Mouse (Mus musculus): ENCODE results near the gene Sema3d.

Gene Sema3d

DNA sequence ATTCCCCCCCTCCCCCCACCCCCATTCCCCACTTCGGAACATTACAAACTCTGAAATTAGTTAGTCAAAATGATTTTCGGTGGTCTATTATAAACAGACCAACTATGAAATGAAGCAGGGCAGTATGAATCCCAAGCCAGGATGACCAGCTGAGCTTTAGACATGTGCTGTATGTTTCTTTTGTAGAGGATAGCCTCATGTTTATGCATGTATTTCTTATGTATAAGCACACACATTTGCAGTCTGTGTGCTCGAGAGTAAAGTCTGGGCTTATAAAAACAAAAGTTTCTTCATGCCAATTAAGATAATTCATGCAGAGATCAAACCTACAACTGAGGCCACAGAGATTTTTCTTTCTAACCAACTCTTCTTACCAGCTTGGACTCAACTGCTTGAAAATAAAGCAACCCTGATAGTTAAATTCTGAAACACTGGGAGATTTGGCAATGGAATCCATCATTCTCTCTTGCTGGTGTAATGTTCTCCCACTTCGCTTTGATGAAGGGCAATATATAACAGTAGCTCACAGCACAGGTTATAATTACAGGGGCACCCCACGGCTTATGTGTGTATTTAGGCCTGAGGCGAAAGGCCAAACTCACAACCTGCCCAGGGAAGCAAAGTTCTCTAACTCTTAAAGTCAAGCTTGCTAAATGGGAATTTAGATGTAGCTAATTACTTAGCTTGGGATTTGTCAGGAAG, 115.2 kb downstream of the Sema3d start:
- in situ Hi-C loops (cut with MboI; ENCODE audit: unreplicated experiment in 2 of 2): no loop called here

DNA sequence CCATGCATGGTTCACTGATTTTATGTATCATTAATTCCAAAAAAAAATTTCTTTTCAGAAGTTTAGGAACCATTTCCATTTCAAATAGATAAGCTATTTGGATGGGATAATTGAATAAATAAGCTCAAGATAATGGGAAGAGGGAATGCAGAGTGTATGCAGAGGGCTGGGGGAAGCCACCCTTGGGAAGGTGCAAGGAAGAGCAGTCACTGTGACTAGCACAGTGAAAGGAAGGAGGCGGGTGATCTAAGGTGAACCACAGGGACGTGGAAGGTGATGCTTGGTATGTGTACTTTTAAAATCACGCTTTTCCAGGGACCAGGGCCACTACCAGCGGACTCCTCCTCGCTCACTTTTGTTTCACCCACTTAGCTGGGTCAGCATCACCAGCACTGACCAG, 115.9 kb downstream of the Sema3d start:
- in situ Hi-C loops (cut with MboI; ENCODE audit: unreplicated experiment in 2 of 2): no loop called here

DNA sequence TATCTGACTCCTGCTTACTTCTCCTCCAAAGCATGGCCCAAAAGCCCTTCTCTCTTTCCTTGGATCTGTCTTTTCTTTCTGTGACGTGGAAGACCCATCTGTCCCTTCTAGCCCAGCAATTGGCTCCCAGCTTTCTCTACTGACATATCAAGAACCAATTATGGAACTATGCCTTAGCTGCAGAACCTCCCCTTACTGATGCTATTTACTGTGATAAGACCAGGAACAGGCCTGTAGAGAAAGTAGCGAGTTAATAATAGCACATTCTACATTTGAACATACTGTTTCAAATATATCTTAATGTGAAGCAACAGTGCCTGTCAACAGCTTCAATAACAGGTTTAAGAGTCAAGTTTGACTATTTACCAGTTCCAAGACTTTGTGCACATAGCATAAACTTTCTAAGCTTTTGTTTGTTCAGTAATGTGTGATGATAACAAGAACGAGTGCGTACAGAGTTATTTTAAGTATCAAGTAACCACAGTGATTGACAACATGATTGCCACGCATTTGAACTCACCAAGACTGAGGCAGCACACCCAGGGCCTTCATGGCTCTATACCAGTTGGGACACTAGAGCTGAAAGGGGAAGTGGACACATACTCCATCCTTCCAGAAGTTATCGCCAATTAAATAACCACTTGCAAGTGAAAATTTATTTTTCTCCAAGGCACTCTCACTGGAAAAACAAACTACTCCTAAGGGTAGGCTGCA, 116.8 kb downstream of the Sema3d start:
- in situ Hi-C loops (cut with MboI; ENCODE audit: unreplicated experiment in 2 of 2): no loop called here

DNA sequence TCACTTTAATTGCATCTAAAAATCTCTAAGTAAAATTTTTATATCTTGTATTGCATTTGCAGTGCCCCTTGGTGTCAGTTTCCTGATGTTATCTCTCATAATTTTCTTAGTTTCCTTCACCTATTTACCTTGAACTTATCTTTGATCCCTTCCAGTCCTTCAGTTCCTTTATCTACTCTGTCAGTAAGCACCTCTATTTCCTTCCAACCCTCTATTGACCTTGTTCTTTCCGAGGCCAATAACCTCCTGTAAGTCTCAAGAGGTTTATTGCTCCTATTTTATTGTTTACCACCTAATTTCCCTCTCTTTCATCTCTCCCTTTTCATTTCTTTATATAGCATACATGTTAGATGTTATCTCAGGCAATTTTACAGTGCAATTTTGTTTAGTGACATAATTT, 129.3 kb downstream of the Sema3d start:
- in situ Hi-C loops (cut with MboI; ENCODE audit: unreplicated experiment in 2 of 2): no loop called here

- in situ Hi-C loops (cut with MboI; ENCODE audit: unreplicated experiment in 2 of 2): no loop called here
These were observed 132.1 kb downstream of the Sema3d start for GRCm38 (mm10) chr5:12515283-12515682.

- in situ Hi-C loops (cut with MboI; ENCODE audit: unreplicated experiment in 2 of 2): loop anchor here in 1 of 2 experiments (25.0 kb wide), 1 partner anchor 1713 kb away; no protein-coding TSS in a partner anchor
These were observed 142.1 kb downstream of the Sema3d start for GRCm38 (mm10) chr5:12525235-12525767.

DNA sequence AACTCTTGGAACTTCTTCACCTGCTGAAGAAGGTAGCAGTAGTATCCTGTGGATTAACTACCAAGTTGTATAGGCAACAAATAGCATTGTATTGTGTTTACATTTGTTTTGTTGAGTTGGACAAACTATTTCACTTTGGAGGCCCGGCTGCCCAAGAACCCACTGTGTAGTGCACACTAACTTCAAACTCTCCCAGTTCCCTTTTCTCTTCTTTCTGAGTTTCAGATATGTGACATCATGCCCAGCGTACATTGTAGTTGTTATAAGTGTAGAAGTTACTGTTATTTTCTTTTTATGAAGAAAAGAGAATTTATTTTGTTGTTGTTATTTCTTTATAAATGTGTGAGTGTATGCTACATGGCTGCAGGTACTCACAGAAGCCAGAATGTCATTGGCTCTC, 145.4 kb downstream of the Sema3d start:
- in situ Hi-C loops (cut with MboI; ENCODE audit: unreplicated experiment in 2 of 2): loop anchor here in 1 of 2 experiments (25.0 kb wide), 1 partner anchor 1716 kb away; no protein-coding TSS in a partner anchor

GRCm38 (mm10) chr5:12529771-12530170, 146.6 kb downstream of the Sema3d start:
- in situ Hi-C loops (cut with MboI; ENCODE audit: unreplicated experiment in 2 of 2): loop anchor here in 1 of 2 experiments (25.0 kb wide), 1 partner anchor 1717 kb away; no protein-coding TSS in a partner anchor

- in situ Hi-C loops (cut with MboI; ENCODE audit: unreplicated experiment in 2 of 2): loop anchor here in 1 of 2 experiments (25.0 kb wide), 1 partner anchor 1729 kb away; no protein-coding TSS in a partner anchor
These were observed 158.1 kb downstream of the Sema3d start for GRCm38 (mm10) chr5:12541268-12541667.

DNA sequence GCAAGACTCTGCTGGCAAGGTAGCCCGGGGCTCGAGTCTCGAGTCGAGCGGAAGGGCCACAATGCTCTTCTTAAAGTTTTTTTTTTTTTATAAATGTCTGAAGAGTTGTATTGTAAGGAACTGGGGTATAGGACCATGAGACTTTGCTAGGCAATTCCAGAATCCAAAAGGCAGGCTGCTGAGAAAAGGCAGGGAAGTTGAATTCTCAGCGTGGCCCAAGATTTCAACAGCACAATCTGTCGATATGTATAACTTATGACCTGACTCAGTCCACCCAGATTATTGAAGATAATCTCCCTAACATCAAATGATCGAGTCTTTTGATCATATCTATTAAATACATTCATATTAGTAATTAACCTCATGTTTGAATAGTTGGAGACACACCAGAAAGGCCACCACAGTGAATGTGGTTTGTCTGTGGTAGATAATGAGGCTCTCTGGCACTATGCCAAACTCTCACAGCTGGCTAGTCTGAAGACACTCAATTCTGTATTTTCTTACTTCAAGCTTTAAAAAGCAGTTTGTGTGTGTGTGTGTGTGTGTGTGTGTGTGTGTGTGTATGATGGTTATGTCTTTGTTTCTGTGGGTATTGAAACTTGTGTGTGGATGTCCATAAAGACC, 166.0 kb downstream of the Sema3d start:
- in situ Hi-C loops (cut with MboI; ENCODE audit: unreplicated experiment in 2 of 2): loop anchor here in 1 of 2 experiments (25.0 kb wide), 1 partner anchor 1737 kb away; no protein-coding TSS in a partner anchor

- in situ Hi-C loops (cut with MboI; ENCODE audit: unreplicated experiment in 2 of 2): loop anchor here (5.0 to 25.0 kb wide), 4 partner anchors 523 to 1881 kb away; no protein-coding TSS in a partner anchor
These were observed 172.2 kb downstream of the Sema3d start for GRCm38 (mm10) chr5:12555401-12555800.

- in situ Hi-C loops (cut with MboI; ENCODE audit: unreplicated experiment in 2 of 2): loop anchor here (5.0 to 25.0 kb wide), 4 partner anchors 526 to 1883 kb away; no protein-coding TSS in a partner anchor
These were observed 174.7 kb downstream of the Sema3d start for GRCm38 (mm10) chr5:12557889-12558288.

- in situ Hi-C loops (cut with MboI; ENCODE audit: unreplicated experiment in 2 of 2): loop anchor here (5.0 to 25.0 kb wide), 4 partner anchors 1026 to 1889 kb away; no protein-coding TSS in a partner anchor
These were observed 178.6 kb downstream of the Sema3d start for GRCm38 (mm10) chr5:12561740-12562139.

- in situ Hi-C loops (cut with MboI; ENCODE audit: unreplicated experiment in 2 of 2): loop anchor here (5.0 to 25.0 kb wide), 4 partner anchors 1025 to 1890 kb away; no protein-coding TSS in a partner anchor
These were observed 179.0 kb downstream of the Sema3d start for GRCm38 (mm10) chr5:12562204-12562603.

DNA sequence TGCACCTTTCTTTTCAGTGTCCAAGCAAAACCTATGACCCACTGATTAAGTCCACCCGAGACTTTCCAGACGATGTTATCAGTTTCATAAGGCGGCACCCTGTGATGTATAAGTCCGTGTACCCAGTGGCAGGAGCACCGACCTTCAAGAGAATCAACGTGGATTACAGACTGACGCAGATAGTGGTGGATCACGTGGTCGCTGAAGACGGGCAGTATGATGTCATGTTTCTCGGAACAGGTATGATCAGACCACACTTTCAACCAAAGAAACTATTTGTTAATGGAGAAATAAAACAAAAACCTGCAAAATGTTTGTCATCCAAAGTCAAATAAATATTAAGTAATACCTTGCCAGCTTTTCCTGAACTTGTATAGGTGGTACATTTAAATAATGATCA, 179.9 kb downstream of the Sema3d start:
- in situ Hi-C loops (cut with MboI; ENCODE audit: unreplicated experiment in 2 of 2): loop anchor here (5.0 to 25.0 kb wide), 4 partner anchors 1024 to 1891 kb away; no protein-coding TSS in a partner anchor

DNA sequence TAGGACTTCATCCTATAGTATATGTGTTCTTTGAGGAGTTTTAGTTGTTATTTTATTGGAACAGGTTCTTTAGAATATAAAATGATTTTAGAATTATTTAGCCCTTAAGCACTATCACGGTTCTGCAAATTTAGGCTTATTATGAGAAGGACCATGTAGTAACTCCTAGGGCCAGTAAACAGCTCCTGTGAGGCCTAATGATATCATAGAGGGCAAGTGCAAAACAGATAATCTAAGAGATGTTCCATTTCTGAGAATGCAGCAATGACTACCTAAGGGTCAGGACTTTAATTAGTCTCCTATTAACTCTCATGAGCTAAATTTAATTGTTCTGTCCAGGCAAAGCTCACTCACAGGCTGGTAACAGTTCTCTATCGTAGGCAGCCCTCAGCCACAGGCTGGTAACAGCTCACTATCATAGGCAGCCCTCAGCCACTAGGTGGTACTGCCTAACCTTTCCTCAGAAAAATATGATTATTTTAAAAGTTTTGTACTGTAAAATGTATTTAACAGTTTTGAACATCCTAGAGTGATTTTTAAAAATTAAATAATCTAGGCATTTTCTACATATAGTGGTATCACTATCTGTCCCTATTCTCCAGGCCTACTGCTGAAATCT, 181.5 kb downstream of the Sema3d start:
- in situ Hi-C loops (cut with MboI; ENCODE audit: unreplicated experiment in 2 of 2): loop anchor here (5.0 to 25.0 kb wide), 4 partner anchors 1023 to 1892 kb away; no protein-coding TSS in a partner anchor

- in situ Hi-C loops (cut with MboI; ENCODE audit: unreplicated experiment in 2 of 2): loop anchor here in 1 of 2 experiments (25.0 kb wide), 1 partner anchor 1671 kb away; no protein-coding TSS in a partner anchor
These were observed 183.4 kb downstream of the Sema3d start for GRCm38 (mm10) chr5:12566568-12566967.

DNA sequence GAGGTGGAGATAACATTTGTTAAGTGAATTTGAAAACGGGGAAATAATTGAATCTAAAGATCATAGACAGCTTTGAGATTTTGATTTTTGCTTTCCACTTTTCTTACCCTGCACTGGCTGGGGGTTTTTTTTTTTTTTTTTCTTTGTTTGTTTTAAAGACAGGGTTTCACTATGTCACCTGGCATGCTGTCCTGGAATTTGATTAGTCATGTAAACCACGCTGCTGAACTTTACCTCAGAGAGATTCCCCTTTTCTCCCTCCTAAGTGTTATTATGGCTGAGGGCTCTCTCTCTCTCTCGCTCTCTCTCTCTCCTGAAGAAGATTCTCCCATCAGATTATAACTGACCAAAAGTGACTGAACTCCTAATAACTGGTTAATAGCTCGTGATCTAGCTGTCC, 191.4 kb downstream of the Sema3d start:
- in situ Hi-C loops (cut with MboI; ENCODE audit: unreplicated experiment in 2 of 2): loop anchor here (10.0 to 25.0 kb wide), 2 partner anchors 820 to 1663 kb away; no protein-coding TSS in a partner anchor

GRCm38 (mm10) chr5:12575262-12575661, 192.1 kb downstream of the Sema3d start:
- in situ Hi-C loops (cut with MboI; ENCODE audit: unreplicated experiment in 2 of 2): loop anchor here in 1 of 2 experiments (10.0 to 25.0 kb wide), 2 partner anchors 412 to 820 kb away; no protein-coding TSS in a partner anchor
